Mouse (Mus musculus) C2C12 (cell line): Measurements from ENCODE around the gene Abcb8. TPM values are rescaled to one million over a fixed set of nuclear protein-coding genes. Genes with fewer than 3 reads are reported as not detected.

Experiments
- H3K27me3 ChIP-seq: one replicate; pipeline ENCODE4 v1.6.1; 2011; ENCODE audit not compliant: control insufficient read depth, insufficient read depth, insufficient read length
- H3K36me3 ChIP-seq: one replicate; pipeline ENCODE4 v1.6.1; 2011; ENCODE audit not compliant: control insufficient read depth, insufficient read depth
- H3K4me3 ChIP-seq: one replicate; pipeline ENCODE4 v1.5.1; 2011; ENCODE audit warnings: mild to moderate bottlenecking, control low read depth; ENCODE audit not compliant: poor library complexity, insufficient read depth, severe bottlenecking
- H3K79me2 ChIP-seq: one replicate; pipeline ENCODE4 v1.6.1; 2011; ENCODE audit not compliant: control insufficient read depth, insufficient read depth
- H3K79me3 ChIP-seq: one replicate; pipeline ENCODE4 v1.6.1; 2011; ENCODE audit warnings: low read depth, control low read depth
- H3ac ChIP-seq: one replicate; pipeline ENCODE3; 2011; ENCODE audit warnings: low read depth; ENCODE audit not compliant: control insufficient read depth, insufficient read length
- CEBPB ChIP-seq: IDR thresholded peaks from one replicate; pipeline ENCODE4 v1.6.1; 2011; ENCODE audit warnings: low read depth, mild to moderate bottlenecking, control low read depth, moderate library complexity
- CTCF ChIP-seq: IDR thresholded peaks from one replicate; pipeline ENCODE4 v1.5.1; 2011; ENCODE audit not compliant: control insufficient read depth, insufficient read depth, insufficient read length
- FOSL1 ChIP-seq: IDR thresholded peaks from one replicate; pipeline ENCODE4 v1.8.0; 2011; ENCODE audit warnings: mild to moderate bottlenecking, low read length; ENCODE audit not compliant: poor library complexity, insufficient read depth, severe bottlenecking
- MAX ChIP-seq: IDR thresholded peaks from one replicate; pipeline ENCODE4 v1.6.1; 2011; ENCODE audit warnings: mild to moderate bottlenecking, control low read depth
- MYOD1 ChIP-seq: IDR thresholded peaks from one replicate; pipeline ENCODE4 v1.6.1; 2011; ENCODE audit warnings: low read depth; ENCODE audit not compliant: control insufficient read depth, insufficient read length
- MYOG ChIP-seq: IDR thresholded peaks from one replicate; pipeline ENCODE4 v1.6.1; 2011; ENCODE audit not compliant: control insufficient read depth, insufficient read length; ENCODE audit errors: extremely low read depth
- USF1 ChIP-seq: IDR thresholded peaks from one replicate; pipeline ENCODE4 v1.6.1; 2011; ENCODE audit warnings: low read depth, mild to moderate bottlenecking, control low read depth, moderate library complexity
- polyA plus RNA-seq: library from polyadenylated mRNA; unstranded; fragments of >200 nt; fragmentation: generic; extraction: Trizol; gene quantifications from one replicate; pipeline ENCODE4 v1.2.1, GENCODE M21; 2012; ENCODE audit warnings: missing spikeins

The Abcb8 gene
- polyA plus RNA-seq, 1 experiment: 25.1 TPM

DNA sequence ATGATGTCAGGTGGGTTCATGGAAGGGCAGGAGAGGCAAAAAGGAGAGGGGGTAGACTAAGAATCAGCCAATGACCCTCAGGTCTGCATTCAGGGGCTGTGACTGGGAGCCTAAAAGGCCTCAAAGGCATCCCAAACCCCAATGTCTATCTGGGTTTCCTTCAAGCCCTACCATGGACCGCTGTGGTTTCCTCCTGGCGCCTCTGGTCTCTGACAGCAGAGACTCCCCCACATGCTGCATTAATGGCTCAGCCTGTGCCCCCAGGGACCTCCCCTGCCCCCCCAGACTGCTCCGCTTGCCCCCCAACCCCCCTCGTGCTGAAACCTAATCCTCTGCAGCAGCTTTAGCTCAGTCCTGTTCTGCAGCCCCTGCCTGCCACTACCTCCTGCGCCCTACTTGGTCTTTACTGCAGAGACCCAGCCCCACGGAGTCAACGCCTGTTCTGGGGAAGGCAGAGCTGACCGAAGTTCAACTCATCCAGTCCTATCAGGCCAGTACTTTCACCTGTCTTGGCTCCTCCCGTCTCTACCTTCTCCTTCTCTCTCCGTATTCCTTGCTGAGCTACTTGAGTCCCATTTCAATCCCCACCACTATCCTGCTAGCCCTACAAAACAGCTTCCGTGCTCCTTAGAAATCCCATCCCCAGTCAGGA is 19.7 kb downstream of the Abcb8 start, which contains the start of gene Asic3:
Asic3 (plus strand) TSS at position 351 of the 652 bp plus-strand sequence.
- Histone ChIP-seq H3ac (no peak within 1 kb of the TSS), H3K36me3 (no peaks in the 10 kb centered on the region), H3K27me3 (no peaks in the 10 kb centered on the region), H3K79me3 (no peaks in the 10 kb centered on the region), H3K79me2 (no peaks in the 10 kb centered on the region), H3K4me3 (no peak within 1 kb of the TSS)
- TF ChIP-seq CTCF (no peak), FOSL1 (no peak), MYOG (no peak)

DNA sequence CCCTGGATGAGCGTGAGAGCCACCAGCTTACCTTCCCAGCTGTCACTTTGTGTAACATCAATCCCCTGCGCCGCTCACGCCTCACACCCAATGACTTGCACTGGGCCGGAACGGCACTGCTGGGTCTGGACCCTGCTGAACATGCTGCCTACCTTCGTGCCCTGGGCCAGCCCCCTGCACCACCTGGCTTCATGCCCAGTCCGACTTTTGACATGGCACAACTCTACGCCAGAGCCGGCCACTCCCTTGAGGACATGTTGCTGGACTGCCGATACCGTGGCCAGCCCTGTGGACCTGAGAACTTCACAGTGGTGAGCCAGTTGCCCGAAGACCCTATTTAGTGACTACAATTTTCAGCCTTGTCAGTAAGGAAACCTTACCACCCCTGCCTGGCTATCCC is 20.5 kb downstream of the Abcb8 start:
- Histone ChIP-seq H3ac (no peak overlapping the region), H3K4me3 (no peak overlapping the region), H3K36me3 (peaks cover 5% of the 10 kb centered on the region), H3K79me3 (no peaks in the 10 kb centered on the region), H3K79me2 (no peaks in the 10 kb centered on the region), H3K27me3 (no peaks in the 10 kb centered on the region)
- TF ChIP-seq MYOG: no peak
- no peak for TF ChIP-seq FOSL1
- TF ChIP-seq MYOD1: no peak
- TF ChIP-seq MAX: no peak
- no peak for TF ChIP-seq CTCF
- TF ChIP-seq USF1: no peak
- no peak for TF ChIP-seq CEBPB

DNA sequence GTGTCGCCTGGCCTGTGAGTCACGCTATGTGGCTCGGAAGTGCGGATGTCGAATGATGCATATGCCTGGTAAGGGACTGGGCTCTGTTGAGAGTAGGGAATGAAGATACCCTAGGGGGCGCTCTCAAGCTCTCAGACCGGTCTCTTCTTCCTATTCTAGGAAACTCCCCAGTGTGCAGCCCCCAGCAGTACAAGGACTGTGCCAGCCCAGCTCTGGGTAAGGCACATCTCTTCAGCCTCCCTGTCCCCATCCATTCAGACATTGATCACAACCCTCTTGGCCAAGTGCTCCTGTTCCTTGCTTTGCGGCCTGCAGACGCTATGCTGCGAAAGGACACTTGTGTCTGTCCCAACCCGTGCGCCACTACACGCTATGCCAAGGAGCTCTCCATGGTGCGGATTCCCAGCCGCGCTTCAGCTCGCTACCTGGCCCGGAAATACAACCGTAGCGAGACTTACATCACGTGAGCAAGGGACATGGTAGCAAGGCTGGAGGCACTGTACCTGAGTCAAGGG is 22.8 kb downstream of the Abcb8 start:
- H3K79me2 ChIP-seq: no peaks in the 10 kb centered on the region
- H3ac ChIP-seq: no peak overlapping the region
- H3K27me3 ChIP-seq: no peaks in the 10 kb centered on the region
- TF ChIP-seq MAX: no peak
- no peak for TF ChIP-seq MYOD1
- no peak for TF ChIP-seq CEBPB
- TF ChIP-seq USF1: no peak
- TF ChIP-seq CTCF: peak; percentile 33
- H3K4me3 ChIP-seq: no peak overlapping the region
- peaks cover 10% of the 10 kb centered on the region for H3K36me3 ChIP-seq
- no peaks in the 10 kb centered on the region for H3K79me3 ChIP-seq

DNA sequence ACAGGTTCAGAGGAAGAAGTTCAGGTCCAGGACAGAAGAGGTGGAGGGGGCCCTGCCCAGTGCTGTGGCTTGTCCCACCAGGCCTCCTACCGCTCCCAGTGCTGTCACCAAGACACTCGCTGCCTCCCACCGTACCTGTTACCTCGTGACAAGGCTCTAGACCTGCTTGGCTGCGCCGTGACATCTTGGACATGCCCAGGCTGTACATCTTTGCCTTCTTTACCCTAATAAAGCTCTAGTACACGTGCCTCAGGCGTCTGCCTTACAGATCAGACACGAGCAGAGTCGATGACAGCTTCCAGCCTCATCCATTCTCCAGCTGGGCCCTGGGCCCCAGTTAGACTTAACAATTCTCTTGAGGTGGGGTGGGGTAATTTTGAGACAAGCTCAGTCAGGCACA is 24.1 kb downstream of the Abcb8 start:
- no peak overlapping the region for H3K4me3 ChIP-seq
- no peaks in the 10 kb centered on the region for H3K79me3 ChIP-seq
- peaks cover 16% of the 10 kb centered on the region for H3K36me3 ChIP-seq
- H3ac ChIP-seq: no peak overlapping the region
- H3K79me2 ChIP-seq: peaks cover 2% of the 10 kb centered on the region
- H3K27me3 ChIP-seq: no peaks in the 10 kb centered on the region
- no peak for TF ChIP-seq MAX

DNA sequence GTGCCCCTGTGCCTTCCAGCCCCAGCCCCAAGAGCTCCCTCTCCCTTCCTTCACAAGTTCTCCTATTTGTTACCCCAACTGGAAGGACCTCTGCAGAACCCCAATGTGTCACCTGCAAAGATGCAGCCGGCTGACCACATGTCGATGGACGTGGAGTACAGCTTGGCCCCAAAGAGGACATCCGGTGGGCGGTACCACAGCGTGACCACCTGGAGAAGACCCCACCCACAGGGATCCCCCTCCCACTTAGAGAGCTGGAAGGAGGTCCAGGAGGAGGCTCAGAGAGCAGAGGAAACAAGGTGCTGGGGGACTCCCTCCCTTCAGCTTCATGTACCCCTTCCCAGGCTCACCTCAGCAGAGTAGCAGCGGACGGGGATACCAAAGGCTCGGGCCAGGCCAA is 26.9 kb downstream of the Abcb8 start:
- H3K4me3 ChIP-seq: no peak overlapping the region

DNA sequence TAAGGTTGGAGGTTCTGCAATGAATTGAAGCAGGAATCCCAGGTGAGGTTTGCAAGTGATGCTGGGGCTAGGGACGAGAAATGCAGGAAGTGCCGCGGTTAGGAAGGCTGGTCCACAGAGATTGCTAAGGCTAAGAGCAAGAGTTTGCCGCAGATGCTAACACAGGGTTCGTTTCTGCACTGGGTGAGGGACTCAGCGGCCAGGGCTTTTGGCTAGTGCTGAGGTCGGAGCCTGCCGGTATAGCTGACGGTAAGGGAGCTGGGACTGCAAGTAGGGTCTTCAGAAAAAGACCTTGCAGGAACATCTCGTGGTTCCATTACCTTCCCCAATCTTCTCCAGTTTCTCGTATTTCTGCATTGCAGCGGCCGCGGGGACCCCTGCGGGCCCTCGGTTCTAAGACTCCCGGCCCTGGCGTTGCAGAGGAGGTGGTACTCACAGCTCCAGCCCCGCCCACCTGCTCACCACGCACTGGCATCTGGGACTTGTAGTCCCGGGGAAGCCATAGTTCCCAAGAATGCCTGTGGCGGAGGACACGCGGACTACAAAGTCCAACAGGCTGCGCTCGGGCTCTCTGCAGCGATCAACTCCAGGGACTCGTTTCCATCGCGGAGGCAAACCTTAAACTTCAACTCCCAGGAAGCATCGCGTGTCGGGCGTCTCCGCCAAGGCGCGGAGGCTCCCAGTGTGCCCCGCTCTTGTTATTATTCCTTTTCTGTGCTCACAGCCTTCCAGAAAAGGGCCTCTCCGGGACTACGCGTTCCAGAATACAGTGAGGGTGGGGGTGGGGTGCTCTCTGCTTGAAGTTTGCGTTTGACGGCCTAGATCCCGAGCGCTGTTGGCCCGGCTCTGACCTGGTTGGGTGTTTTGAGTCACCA is 29.9 kb downstream of the Abcb8 start, which contains the start of the genes Cdk5 and Slc4a2:
Cdk5 (minus strand) TSS at position 402 of the 875 bp plus-strand sequence.
Slc4a2 (plus strand) TSS at position 709 of the 875 bp plus-strand sequence.
- no peaks in the 10 kb centered on the region for H3K27me3 ChIP-seq
- peak within 1 kb of the TSS; percentile 76 for H3ac ChIP-seq
- TF ChIP-seq USF1 (no peak), MAX (peak; percentile 81), CTCF (no peak)
- peaks cover 15% of the 10 kb centered on the region for H3K79me3 ChIP-seq
- peaks cover 37% of the 10 kb centered on the region for H3K79me2 ChIP-seq
- H3K4me3 ChIP-seq: peak within 1 kb of the TSS; percentile 80
- peaks cover 19% of the 10 kb centered on the region for H3K36me3 ChIP-seq

More for the DNA sequence above, 26.9 kb downstream of the Abcb8 start:
- no peaks in the 10 kb centered on the region for H3K27me3 ChIP-seq
- H3K36me3 ChIP-seq: peaks cover 16% of the 10 kb centered on the region
- peaks cover 7% of the 10 kb centered on the region for H3K79me2 ChIP-seq
- TF ChIP-seq MYOD1: no peak
- H3K79me3 ChIP-seq: peaks cover 2% of the 10 kb centered on the region
- H3ac ChIP-seq: no peak overlapping the region
